Mouse (Mus musculus): ENCODE measurements around the gene Grin2d.

The Grin2d gene

DNA sequence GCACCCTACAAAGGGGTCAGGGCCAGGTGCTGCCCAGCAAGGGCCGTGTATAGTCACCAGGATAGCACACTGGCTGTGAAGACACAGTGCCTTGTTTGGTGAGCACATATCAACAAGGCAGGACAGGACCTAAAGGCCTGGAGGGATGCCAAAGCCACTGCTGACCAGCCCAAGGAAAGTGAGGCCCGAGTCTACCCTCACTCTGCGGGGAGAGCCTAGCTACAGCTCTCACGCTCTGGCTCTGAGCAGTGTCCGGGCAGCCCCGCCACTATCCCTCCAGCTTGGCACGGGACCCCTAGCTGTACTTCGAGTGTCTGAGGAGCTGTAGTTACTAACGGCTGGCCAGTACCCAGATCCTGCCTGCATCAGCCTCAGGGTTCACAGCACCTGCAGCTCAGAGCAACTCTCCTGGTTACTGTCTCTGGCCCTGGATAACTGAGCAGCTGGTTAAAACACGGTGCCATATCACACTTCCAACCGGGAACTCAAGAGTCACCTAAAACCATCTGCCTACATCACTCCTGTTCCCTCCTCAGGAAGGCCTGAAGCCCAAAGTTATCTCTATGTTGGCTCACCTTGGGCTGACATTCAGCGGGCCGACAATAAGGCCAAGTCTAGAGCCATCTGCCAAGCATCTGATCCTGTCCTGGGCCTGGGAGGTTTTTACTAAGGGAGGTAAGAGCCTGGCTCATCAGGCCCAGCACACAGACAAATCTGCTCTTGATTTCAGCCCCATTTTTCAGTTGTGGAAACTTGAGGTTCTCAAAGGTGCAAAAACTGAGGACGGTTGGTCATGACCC is 68.7 kb downstream of the Grin2d start:
- in situ Hi-C loops (cut with MseI, MboI), result loop anchor here in 1 of 2 experiments (5.0 kb wide), 1 partner anchor 72 kb away; no protein-coding TSS in a partner anchor

- in situ Hi-C loops (cut with MseI, MboI), result loop anchor here in 1 of 2 experiments (5.0 kb wide), 1 partner anchor 71 kb away; no protein-coding TSS in a partner anchor
Measured at GRCm38 (mm10) chr7:45808471-45808870, 69.7 kb downstream of the Grin2d start.

DNA sequence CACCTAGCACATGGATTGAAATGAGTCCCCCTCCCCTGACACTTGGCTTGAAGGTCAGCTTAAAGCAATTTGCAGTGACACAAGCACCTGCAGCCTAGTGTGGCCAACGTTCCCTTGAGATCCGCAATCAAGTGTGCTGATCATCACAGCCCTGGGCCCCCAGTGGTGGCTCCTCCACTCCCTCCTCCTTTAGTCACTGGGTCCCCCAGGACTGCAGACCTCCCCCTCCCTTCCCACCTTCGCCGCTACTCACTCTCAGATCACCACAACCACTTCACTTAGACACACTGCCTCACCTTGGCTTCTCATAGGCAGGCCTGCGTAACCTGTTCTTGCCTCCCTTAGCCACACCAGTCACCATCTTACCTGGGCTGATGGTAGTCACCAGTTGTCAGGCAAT is 72.2 kb downstream of the Grin2d start:
- in situ Hi-C loops (cut with MseI, MboI), result loop anchor here in 1 of 2 experiments (5.0 kb wide), 1 partner anchor 69 kb away; no protein-coding TSS in a partner anchor

GRCm38 (mm10) chr7:45802551-45802950 is 75.6 kb downstream of the Grin2d start:
- in situ Hi-C loops (cut with MseI, MboI), result loop anchor here in 1 of 2 experiments (5.0 kb wide), 1 partner anchor 65 kb away; no protein-coding TSS in a partner anchor

DNA sequence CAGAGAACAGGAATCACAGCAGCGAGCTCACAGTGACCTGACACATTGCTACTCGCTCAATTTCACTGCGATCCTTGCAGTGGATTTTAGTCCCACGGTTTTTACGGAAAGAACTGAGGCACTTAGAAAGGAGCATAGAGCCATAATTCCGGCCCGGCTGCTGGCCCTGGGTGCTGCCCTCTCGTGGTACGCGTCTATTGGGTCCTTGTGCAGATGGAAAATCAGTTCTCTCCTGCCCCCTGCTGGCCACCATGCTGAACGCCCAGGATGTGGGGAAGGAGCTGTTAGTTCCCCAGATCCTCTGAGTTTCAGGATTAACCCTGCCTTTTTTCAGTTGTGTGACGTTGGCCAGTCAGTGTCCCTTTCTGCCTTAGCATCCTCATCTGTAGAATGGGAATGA is 76.8 kb downstream of the Grin2d start:
- in situ Hi-C loops (cut with MseI, MboI), result loop anchor here in 1 of 2 experiments (5.0 kb wide), 1 partner anchor 64 kb away; no protein-coding TSS in a partner anchor

DNA sequence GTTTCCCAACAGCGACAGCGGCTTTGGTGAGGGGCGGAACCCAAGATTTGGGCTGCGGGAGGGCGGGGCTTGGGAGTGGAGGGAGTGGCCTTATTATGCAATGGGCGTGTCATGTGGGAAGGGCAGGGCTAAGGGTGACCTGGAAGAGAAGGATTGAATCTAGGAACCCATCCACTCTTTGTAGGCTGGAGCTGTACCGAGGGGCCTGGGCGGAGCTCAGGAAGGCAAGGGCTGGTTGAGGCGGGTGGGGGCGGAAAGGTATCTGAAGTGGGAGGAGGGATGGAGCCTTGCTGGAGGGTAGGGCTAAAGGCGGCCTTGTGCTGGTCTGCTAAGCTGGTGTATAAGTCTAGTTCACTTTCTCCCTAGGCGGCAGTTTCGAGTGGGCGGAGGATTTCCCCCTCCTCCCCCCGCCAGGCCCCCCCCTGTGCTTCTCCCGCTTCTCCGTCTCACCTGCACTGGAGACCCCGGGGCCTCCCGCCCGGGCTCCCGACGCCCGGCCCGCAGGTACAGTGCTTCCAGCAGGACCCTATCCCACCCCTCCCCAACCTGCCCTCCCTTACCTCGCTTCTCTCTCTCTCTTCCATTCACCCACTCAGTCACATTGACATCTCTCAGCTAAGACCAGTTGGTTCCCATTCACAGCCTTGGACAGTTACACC is 77.5 kb downstream of the Grin2d start:
- in situ Hi-C loops (cut with MseI, MboI), result loop anchor here in 1 of 2 experiments (5.0 kb wide), 1 partner anchor 63 kb away; no protein-coding TSS in a partner anchor

GRCm38 (mm10) chr7:45800001-45800400 is 78.2 kb downstream of the Grin2d start:
- in situ Hi-C loops (cut with MseI, MboI), result loop anchor here in 1 of 2 experiments (5.0 kb wide), 1 partner anchor 63 kb away; no protein-coding TSS in a partner anchor

- in situ Hi-C loops (cut with MseI, MboI), result no loop called here
Measured at GRCm38 (mm10) chr7:45798931-45799330, 79.2 kb downstream of the Grin2d start.

DNA sequence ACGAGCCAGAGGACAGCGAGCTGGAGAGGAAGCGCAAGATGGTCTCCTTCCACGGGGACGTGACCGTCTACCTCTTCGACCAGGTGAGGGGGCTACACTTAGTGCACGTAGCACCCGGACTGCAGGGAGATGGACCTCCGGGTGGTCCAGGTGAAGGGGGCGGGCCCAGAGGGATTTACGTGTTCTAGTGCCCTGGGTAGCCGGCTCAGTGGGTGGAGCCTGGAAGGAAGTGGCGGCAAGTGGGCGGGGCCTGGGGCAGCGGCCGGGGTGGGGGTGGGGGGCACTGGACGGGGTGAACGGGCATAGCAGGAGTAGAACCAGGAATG is 79.7 kb downstream of the Grin2d start:
- in situ Hi-C loops (cut with MseI, MboI), result no loop called here

DNA sequence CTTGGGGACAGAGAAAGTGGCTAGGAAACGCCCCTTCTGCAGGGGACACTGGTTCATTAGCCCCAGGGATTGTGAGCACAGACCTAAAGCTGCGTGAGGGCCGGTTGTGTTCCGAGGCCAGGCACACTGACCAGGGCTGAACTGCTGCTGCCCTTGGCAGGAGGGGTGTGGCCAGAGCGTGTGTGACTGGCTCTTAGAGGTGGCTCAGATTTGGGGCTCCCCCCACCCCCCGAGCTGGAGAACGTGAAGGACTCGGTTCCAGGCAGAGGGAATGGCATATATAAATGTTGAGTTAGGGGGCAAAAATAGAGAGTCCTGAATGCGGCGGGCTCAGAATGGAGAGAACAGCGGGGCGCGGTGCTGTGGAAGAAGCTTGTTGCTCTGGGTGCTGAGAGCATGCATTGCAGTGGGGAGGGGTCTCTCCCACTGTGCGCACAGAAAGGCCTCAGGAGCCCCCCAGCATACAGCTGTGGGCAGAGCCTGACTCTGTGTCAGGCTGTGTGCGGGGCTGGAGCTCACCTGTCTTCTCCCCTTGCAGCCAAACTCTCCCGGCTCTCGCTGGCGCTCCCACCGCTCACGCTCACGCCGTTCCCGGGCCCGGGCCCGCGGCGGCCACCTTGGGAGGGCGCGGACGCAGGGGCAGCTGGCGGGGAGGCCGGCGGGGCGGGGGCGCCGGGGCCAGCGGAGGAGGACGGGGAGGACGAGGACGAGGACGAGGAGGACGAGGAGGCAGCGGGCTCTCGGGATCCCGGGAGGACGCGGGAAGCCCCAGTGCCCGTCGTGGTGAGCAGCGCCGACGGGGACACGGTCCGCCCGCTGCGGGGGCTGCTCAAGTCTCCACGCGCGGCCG is 80.3 kb downstream of the Grin2d start:
- in situ Hi-C loops (cut with MseI, MboI), result no loop called here

DNA sequence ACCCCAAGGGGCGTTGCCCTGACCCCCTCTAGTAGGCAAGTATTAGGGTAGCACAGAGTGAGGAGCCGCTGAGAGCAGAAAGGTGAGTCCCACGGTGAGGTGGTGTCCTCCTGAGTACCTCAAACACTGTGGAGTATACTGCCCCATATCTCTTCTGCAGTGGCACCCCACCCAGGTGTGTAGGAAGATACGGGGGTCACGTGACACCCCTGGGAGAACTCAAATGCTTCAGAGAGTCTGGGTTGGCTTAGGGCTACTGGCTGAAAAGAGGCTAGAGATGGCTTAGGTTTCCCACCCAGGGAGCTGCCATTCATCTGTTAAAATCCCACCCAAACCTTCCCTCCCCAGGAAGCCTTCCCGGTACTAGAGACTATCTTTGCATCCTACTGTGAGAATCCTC is 81.2 kb downstream of the Grin2d start:
- in situ Hi-C loops (cut with MseI, MboI), result no loop called here

DNA sequence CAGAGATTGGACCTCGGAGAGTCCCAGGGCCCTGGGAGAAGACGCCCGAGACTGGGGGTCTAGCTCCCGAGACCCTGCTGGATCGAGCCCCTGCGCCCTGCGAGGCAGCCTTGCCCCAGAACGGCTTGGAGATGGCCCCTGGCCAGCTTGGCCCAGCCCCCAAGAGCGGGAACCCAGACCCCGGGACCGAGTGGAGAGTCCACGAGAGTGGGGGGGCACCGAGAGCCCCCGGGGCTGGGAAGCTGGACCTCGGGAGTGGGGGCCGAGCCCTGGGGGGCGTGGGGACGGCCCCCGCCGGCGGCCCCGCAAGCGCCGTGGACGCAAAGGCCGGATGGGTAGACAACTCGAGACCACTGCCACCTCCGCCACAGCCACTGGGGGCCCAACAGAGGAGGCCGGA is 83.2 kb downstream of the Grin2d start:
- in situ Hi-C loops (cut with MseI, MboI), result no loop called here

- in situ Hi-C loops (cut with MseI, MboI), result no loop called here
Measured at GRCm38 (mm10) chr7:45793969-45794585, 84.1 kb downstream of the Grin2d start.

- in situ Hi-C loops (cut with MseI, MboI), result no loop called here
Measured at GRCm38 (mm10) chr7:45793240-45793639, 84.9 kb downstream of the Grin2d start.

DNA sequence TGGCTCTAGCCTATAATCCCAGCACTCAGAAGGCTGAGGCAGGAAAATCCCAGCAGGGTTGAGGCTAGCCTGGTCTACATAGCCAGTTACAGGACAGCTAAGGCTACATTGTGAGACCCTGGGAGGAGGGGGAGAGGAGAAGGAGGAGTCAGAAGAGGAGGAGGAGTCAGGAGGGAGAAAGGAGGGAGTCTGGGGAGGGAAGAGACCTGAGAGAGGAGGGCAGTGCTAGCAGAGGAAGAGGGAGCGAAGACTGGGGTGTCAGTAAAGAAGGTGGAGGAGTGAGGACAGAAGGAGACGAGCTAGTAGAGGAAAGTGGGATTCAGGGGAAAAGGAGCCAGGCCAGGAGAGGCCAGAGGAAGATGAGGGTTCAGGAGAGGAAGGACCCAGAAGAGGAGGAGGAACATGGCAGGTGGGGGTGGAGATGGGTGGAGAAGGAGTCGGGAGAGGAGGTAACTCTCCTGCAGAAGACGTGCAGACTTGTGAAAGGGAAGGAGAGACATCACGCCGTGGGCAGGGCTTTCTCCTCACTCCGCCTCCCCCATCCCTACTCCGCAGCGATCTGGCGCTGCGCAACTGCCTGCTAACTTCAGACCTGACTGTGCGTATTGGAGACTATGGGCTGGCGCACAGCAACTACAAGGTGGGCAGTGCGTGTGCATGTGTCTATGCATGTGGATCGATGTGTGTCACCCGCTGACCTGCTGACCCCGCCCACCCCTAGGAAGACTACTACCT is 86.3 kb downstream of the Grin2d start:
- in situ Hi-C loops (cut with MseI, MboI), result no loop called here

- in situ Hi-C loops (cut with MseI, MboI), result no loop called here
Measured at GRCm38 (mm10) chr7:45790721-45791120, 87.5 kb downstream of the Grin2d start.

GRCm38 (mm10) chr7:45787642-45788041 is 90.5 kb downstream of the Grin2d start:
- in situ Hi-C loops (cut with MseI, MboI), result no loop called here

DNA sequence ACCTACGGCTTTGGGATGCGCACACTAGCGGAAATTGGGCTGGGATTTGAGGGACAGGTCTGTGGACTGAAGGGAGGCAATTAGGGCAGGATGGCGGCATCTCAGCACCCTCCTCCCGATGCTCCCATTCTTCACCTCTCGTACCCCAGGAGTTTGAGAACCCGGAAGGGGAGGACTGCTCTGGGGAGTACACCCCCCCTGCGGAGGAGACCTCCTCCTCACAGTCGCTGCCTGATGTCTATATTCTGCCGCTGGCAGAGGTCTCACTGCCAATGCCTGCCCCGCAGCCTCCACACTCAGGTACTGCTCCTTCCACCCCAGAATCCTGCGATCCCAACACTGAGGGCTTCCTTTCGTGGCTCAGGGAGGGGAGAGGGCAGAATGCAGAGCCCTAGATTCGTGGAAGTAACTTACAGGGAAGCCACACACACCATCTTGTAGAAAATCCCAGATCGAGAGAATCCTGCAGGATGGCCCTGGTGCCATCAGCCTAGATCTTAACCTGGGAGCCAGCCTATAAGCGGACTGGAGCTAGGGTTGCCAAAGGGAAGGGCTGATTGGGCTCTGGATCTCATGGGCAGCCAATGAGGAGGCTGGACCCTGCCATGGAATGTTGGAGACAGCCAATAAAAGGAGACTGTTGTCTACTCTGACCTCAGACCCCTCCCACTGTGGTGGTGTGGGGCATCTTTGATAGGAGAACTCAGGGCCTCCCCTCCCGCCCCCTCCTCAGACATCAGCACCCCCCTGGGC is 91.3 kb downstream of the Grin2d start:
- in situ Hi-C loops (cut with MseI, MboI), result no loop called here

- in situ Hi-C loops (cut with MseI, MboI), result no loop called here
Measured at GRCm38 (mm10) chr7:45786136-45786578, 92.0 kb downstream of the Grin2d start.
